Mouse (Mus musculus): ENCODE results near the gene Plac9a.
A peak's percentile ranks its signal among the peaks of the same experiment; 100 is the strongest.
"Not testable (repeated sequence)": the region's sequence is repeated elsewhere in the genome, so short reads cannot be mapped to it uniquely, and the experiment has no call there.

The Plac9a gene

GRCm38 (mm10) chr14:25861771-25862530 lies 40.9 kb downstream of the Plac9a start:
- no peak for DNase-seq

DNA sequence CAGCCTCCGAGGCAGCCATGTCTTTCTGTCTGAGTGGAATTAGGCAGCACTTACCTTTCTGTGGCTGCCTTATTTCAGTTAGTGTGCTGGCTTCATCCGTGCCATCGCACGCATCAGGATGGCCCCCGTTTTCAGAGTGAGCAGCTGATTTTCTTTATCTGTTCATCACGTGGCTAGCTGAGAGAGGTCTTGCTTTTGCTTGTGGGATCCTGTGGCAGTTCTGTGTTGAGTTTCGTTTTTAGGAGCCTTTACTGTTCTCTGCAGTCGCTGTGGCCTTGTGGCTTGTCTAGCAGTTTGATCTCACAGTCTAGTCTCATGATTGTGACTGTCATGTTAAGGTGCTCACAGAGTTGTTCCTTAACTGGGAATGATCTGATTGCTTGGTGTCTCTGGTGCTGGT lies 45.0 kb downstream of the Plac9a start:
- DNase-seq, result no peak

GRCm38 (mm10) chr14:25857168-25857621 lies 45.7 kb downstream of the Plac9a start:
- no peak for DNase-seq

GRCm38 (mm10) chr14:25855241-25855885 lies 47.5 kb downstream of the Plac9a start:
- no peak for DNase-seq

DNA sequence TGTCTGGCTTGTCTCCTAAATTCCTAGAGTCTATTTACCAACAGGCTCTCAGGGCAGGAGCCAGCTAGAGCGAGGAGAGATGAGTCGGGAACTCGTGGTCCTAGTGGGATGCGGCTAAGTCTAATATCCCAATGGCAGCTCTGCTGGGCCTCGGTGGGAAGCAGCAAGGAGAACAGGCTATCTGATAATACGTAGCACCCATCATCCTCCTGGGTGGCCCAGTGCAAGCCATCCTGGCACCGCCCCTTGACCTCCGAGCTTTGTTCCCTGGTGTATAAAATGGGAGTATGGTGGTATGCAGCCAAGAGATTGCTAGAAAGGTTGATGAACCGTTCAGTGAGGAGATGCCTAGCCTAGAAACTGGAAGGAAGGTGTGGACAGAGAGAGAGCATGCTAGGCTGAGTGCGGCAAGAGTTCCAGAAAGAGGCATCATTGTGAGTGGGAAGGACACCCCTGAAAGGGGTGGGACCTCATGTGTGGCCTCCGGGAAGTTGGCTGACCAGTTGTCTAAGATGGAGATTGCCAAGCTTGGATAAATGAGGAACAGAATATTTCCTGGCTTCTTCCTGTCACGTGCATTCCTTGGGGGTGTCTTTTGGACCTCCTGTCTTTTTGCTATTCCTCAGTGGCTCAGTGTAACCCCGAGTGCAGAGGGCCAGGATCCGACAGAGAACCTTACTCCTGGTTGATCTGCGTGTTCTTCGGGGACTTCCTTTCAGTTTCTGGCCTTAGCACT lies 49.0 kb downstream of the Plac9a start:
- no peak for DNase-seq

GRCm38 (mm10) chr14:25853295-25853694 lies 49.6 kb downstream of the Plac9a start:
- DNase-seq, result no peak

- peak; percentile 77 for DNase-seq
Measured at GRCm38 (mm10) chr14:25852121-25852561, 50.8 kb downstream of the Plac9a start.

DNA sequence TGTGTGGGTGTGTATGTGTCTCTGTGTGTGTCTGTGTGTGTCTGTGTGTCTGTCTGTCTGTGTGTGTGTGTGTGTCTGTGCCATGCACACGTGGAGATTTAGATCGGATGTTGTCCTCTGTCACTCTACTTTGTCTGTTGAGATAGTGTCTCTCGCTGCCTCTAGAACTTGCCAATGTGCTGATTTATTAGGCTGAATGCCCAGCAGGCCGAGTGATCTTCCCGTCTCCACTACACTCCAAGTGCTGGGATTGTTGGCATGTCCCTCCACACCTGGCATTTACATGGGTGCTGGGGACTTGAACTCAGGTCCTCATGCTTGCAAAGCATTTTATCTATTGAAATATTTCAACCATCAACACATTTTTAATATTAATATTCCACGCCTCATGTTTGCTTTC lies 51.7 kb downstream of the Plac9a start:
- no peak for DNase-seq

DNA sequence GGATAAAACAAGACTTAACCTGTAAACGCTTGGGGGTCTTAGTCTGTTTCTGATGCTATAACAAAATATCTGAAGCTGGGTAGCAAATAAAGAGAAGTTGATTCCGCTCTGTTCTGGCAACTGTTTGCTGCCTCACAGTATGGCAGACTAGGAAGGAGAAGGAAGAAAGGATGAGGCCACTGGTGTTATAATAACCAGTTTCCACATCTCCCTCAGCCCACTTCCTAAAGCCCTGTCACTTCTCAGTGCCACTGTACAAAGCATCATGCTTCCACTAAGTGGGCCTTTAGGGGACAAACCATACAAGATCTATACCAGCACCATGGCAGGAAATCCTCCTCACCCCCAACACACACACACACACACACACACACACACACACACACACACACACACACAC lies 52.5 kb downstream of the Plac9a start:
- DNase-seq, result no peak

- DNase-seq, result not testable (repeated sequence)
Measured at GRCm38 (mm10) chr14:25848708-25849107, 54.2 kb downstream of the Plac9a start.

GRCm38 (mm10) chr14:25848237-25848636 lies 54.7 kb downstream of the Plac9a start:
- no peak for DNase-seq

- no peak for DNase-seq
Measured at GRCm38 (mm10) chr14:25847660-25848059, 55.2 kb downstream of the Plac9a start.

DNA sequence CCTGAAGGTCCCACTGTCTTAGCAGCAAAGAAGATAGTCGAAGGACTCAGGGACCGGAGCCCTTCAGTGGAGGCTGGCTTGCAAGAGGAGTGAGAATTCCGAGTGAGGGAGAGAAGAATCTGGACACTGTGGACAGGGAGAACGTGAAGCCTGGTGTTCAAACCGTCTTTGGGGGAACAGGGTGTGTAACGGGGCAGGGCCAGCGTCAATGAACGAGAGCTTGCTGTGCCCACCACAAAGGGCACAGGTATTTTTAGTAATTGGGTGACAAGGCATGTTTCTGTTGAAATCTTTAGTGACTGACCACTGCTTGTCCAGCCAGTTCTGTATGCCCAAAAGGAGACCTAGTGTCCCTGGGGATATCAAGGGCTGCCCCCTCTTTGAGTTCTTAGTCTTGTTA lies 56.4 kb downstream of the Plac9a start:
- DNase-seq, result no peak

DNA sequence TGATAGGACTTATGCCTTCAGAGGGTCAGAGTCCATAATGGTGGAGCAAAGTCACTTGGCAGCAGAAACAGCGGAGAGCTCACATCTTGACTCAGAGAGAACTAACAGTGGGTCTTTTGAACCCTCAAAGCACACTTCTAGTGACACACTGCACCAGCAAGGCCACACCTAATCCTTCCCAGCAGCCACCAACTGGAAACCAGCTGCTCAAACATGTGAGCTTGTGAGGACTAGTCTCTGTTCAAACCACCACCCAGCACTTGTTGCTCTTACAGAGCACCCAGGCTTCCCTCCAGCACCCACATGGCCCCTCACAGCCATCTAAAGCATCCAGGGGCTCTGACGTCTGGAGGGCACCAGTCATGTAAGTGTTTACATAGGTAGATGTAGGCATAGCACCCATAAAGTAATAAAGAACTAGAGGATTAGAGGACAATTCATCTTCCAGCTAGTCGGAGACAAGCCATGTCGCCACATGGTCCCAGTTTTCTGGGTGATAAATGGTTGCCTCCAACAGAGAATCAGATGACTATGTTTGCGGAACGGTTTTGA lies 57.0 kb downstream of the Plac9a start:
- DNase-seq, result no peak

DNA sequence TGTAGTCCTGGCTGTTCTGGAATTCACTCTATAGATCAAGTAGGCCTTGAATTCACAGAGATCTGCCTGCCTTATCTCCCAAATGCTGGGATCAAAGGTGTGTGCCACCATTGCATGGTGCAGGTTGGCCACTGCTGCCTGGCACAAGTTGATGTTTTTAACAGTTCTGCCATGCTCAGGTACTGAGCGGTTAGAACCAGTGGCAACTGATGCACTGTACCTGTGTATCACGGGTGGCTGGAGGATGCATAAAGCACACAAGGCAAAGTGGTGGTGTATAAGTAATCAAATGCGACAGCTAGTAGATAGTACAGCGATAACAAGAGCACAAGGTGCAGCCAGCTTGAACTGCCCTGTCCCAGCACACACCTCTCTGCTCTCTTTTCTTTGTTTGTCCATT lies 58.5 kb downstream of the Plac9a start:
- DNase-seq, result no peak

DNA sequence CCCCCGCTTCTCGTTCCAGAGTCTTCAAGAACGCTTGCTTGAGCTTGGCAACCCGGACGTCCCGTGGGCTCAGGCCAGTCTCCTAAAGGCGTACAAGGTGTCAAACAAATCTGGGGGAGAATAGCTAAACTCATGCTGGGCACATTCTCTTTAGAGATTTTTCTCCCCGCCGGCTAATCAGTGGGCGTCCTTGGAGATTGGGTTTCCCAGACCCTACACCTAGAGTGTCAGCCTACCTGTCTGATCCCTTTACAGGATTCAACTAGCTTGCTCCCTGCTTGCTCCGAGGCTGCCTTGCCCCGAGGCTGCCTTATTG lies 60.3 kb downstream of the Plac9a start:
- no peak for DNase-seq

GRCm38 (mm10) chr14:25841991-25842687 lies 60.8 kb downstream of the Plac9a start, which contains the start of gene Anxa11:
Gene Anxa11, plus strand, starts transcription at chr14:25842156.
- peak; percentile 65 for DNase-seq

- no peak for DNase-seq
Measured at GRCm38 (mm10) chr14:25841579-25841978, 61.3 kb downstream of the Plac9a start.

GRCm38 (mm10) chr14:25840961-25841360 lies 61.9 kb downstream of the Plac9a start:
- DNase-seq, result no peak

DNA sequence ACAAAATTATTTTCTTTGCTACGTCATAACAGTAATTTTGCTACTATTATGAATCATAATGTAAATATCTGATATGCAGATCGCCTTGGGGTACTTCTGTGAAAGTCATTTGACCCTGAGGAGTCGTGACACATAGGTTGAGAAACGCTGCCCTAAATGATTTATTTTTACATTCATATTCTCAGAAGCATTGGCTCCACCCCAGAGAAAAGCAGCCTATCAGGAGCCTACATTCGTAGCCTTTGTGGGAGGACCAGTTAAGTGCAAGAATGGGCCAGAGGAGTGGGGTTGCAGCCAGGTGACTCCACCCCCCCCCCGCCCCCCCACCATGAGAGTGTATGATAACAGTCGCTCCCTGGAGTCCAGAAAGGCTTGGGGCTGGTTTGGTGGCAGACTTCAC lies 63.1 kb downstream of the Plac9a start:
- no peak for DNase-seq

GRCm38 (mm10) chr14:25838411-25838810 lies 64.5 kb downstream of the Plac9a start:
- no peak for DNase-seq

All from layer of hippocampus, adult 9-11 months (tissue).